Mouse (Mus musculus) megakaryocyte, embryonic 14.5 days (primary cell): Measurements from ENCODE around the gene Cog5.

ENCODE experiments used
- FLI1 ChIP-seq: IDR thresholded peaks from 2 replicates; pipeline ENCODE4 v1.6.1; 2012; ENCODE audit warnings: low read length, inconsistent platforms, mixed read lengths
- GATA1 ChIP-seq: IDR thresholded peaks from 3 replicates; pipeline ENCODE4 v1.6.1; 2012; ENCODE audit warnings: mixed read lengths, low read length, inconsistent platforms, borderline replicate concordance

DNA sequence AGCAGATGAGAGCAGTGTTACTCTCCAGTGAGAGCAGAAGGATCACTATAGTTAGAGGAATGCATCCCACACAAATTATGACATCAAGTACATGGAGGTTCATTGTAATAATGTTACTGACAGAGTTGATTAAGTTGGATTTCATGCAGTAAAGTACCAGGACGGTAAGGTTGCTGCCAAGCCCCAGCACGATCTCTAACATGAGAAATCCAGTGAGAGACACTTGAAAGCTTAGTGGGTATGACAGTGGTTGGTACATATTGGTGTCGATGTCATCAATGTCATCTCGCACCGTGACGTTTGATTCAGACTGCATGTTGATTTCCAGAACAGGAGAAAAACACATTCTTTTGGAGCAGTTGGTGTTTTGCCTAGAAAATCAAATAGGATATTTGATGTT is 55.0 kb downstream of the Cog5 start:
- TF ChIP-seq GATA1 (no peak), FLI1 (no peak)
